1 mouse cellular context compared by ENCODE assay signal in the genomic region with DNA sequence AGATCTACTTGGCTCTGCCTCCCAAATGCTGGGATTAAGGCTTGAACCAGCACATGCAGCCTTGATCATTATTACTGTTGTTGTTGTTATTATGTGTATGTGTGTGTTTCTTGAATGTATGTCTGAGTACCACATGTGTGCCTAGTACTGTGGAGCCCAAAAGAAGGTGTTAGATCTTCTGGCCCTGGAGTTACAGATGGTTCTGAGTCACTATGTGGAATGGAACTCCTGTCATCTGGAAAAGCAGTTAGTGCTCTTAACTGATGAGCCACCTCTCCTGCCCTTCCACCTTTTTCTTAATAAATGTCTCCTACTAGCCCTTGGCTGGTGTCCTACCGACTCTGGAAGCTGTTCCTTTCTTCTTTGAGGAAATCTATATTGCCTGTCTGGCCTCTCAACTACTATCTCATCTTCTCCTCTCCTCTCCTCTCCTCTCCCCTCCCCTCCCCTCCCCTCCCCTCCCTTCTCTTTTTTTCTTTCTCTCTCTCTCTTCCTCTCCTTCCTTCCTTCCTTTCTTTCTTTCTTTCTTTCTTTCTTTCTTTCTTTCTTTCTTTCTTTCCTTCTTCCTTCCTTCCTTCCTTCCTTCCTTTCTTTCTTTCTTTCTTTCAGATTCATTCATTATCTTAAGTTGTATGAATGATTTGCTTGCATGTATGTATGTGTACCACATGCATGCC.
A peak's percentile ranks its signal among the peaks of the same experiment; 100 is the strongest.
TF ChIP-seq lines count a peak whose summit lies in the region.

No protein-coding gene starts in this region.

TF ChIP-seq in MEL, 35 proteins besides CTCF, POLR2A, EP300 and RAD21 (continued from another document):
- peak; percentile 27; the same call in 1 of the 2 replicates for TF ChIP-seq TCF12 (IDR thresholded peaks at IDR 0.05; ENCODE audit: low read depth, low read length)
- TF ChIP-seq RCOR1 (IDR thresholded peaks at IDR 0.05; ENCODE audit: low read depth, low read length), result 0 out of 2 replicates have a peak, but pooled peaks have one; percentile 27
- TF ChIP-seq ZC3H11A (IDR thresholded peaks at IDR 0.05; ENCODE audit: low read depth, low read length), result peak; percentile 9; the same call in 1 of the 2 replicates
- no peak; the same call in 1 of the 2 replicates for TF ChIP-seq MAX (IDR thresholded peaks at IDR 0.05; ENCODE audit: low read length)
- 0 out of 2 replicates have a peak, but pooled peaks have one; percentile 7 for TF ChIP-seq ETS1 (IDR thresholded peaks at IDR 0.05; ENCODE audit: low read depth, low read length)
- TF ChIP-seq MAFK (IDR thresholded peaks at IDR 0.05; ENCODE audit: borderline replicate concordance, low read depth, low read length), result no peak; the same call in 1 of the 2 replicates
- no peak for TF ChIP-seq SMC3 (IDR thresholded peaks at IDR 0.05; ENCODE audit: low read depth, low read length)
- TF ChIP-seq ZKSCAN1 (IDR thresholded peaks at IDR 0.05; ENCODE audit: low read depth, low read length), result no peak
- no peak for TF ChIP-seq NRF1 (IDR thresholded peaks at IDR 0.05; ENCODE audit: insufficient read depth, low read depth, low read length, poor library complexity, severe bottlenecking)
- no peak for TF ChIP-seq BHLHE40 (IDR thresholded peaks at IDR 0.05; ENCODE audit: borderline replicate concordance, low read depth, low read length)
- no peak for TF ChIP-seq ELF1 (IDR thresholded peaks at IDR 0.05; ENCODE audit: low read depth, low read length)
- TF ChIP-seq MAZ (IDR thresholded peaks at IDR 0.05; ENCODE audit: low read depth, low read length), result peak; percentile 74; the same call in 1 of the 2 replicates
- TF ChIP-seq SIN3A (IDR thresholded peaks at IDR 0.05; ENCODE audit: low read length), result peak; percentile 59; the same call in 1 of the 2 replicates
- TF ChIP-seq MYC (IDR thresholded peaks at IDR 0.05; ENCODE audit: low read depth, low read length), result no peak; the same call in 1 of the 2 replicates
- TF ChIP-seq POLR2AphosphoS2 (IDR thresholded peaks at IDR 0.05; ENCODE audit: low read length), result no peak; the same call in 1 of the 2 replicates
- 0 out of 2 replicates have a peak, but pooled peaks have one; percentile 23 for TF ChIP-seq GATA1 (IDR thresholded peaks at IDR 0.05; ENCODE audit: low read depth, low read length)
- TF ChIP-seq HCFC1 (IDR thresholded peaks at IDR 0.05; ENCODE audit: low read depth, low read length), result no peak
- no peak for TF ChIP-seq E2F4 (IDR thresholded peaks at IDR 0.05; ENCODE audit: borderline replicate concordance, low read depth, low read length)
- no peak for TF ChIP-seq USF2 (IDR thresholded peaks at IDR 0.05; ENCODE audit: borderline replicate concordance in 1 of 2, insufficient read depth in 1 of 2, low read depth in 1 of 2, low read length in 2 of 2)
- TF ChIP-seq ZNF384 (IDR thresholded peaks at IDR 0.05; ENCODE audit: low read depth, low read length), result 0 out of 2 replicates have a peak, but pooled peaks have one; percentile 51
- TF ChIP-seq JUND (IDR thresholded peaks at IDR 0.05; ENCODE audit: low read depth, low read length), result no peak
- no peak; the same call in 1 of the 2 replicates for TF ChIP-seq NELFE (IDR thresholded peaks at IDR 0.05; ENCODE audit: low read depth, low read length)
- TF ChIP-seq CHD2 (IDR thresholded peaks at IDR 0.05; ENCODE audit: low read length), result no peak
- TF ChIP-seq MXI1 (IDR thresholded peaks at IDR 0.05; ENCODE audit: low read depth, low read length), result peak; percentile 62; the same call in 1 of the 2 replicates
- TF ChIP-seq ZMIZ1 (IDR thresholded peaks at IDR 0.05; ENCODE audit: low read depth, low read length), result no peak
- TF ChIP-seq KAT2A (conservative IDR thresholded peaks at IDR 0.05; ENCODE audit: low read depth, low read length), result 0 out of 2 replicates have a peak, but pooled peaks have one; percentile 6
- no peak for TF ChIP-seq POLR2AphosphoS5 (IDR thresholded peaks at IDR 0.05; ENCODE audit: borderline replicate concordance, low read depth, low read length)
- TF ChIP-seq MEF2A (IDR thresholded peaks at IDR 0.05; ENCODE audit: extremely low read depth, insufficient replicate concordance, low read depth, low read length, poor library complexity, severe bottlenecking), result no peak
- TF ChIP-seq MYB (IDR thresholded peaks at IDR 0.05; ENCODE audit: low read depth, low read length), result no peak
- TF ChIP-seq TAL1 (IDR thresholded peaks at IDR 0.05; ENCODE audit: low read length), result no peak
- no peak for TF ChIP-seq GABPA (IDR thresholded peaks at IDR 0.05; ENCODE audit: low read depth, low read length)
- no peak for TF ChIP-seq UBTF (IDR thresholded peaks at IDR 0.05; ENCODE audit: borderline replicate concordance, insufficient read depth, low read depth, low read length)
- TF ChIP-seq USF1 (IDR thresholded peaks at IDR 0.05; ENCODE audit: low read depth, low read length), result no peak
TF ChIP-seq in MEL: peak in this region for 10.
